Mouse (Mus musculus): ENCODE data around the gene Podn.

Podn gene

DNA sequence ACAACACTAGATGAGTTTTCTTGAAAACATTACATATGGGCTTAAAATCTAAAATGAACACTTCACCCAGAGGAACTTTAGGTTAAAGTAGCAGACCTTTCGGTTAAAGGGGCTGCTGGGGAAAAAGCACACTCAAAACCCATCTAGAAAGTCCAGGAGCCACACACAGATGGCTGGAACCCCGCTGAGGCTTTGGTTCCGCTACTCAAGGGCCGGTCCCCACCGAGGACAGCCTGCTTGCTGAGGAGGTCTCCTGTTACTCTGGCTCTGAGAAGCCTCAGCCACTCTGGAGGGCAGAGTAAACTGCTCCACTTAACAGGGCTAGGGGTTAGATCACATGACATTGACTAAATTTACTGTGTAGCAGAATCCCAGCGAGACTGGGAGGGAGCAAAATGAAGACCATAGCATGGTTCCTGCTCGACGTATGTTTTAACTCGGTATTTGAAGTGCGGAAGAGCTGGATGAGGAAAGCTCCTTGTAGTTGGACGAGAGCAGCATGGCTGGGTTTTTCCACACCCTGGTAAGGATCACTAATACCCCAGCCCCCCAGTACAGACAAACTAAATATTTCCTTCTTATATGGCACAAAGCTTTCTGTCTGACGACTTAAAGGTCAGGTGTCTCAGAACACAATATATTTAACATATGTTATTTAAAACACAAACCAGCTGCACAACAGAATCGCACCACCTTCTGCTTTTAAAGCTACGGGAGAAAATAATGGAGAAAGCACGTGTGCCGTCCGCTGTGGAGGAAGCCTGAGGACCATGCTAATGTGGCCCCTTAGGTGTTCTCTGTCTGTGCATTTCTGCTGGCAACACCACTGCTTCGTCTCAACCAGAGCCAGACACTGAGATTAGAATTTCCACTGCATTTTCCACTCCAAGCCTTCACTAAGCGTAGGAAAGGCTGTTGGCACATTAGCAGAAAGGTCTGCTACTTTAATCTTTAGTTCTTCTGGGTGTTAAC lies 50.8 kb downstream of the Podn start:
- DNase-seq (ENCODE audit: low spot score), result no peak

DNA sequence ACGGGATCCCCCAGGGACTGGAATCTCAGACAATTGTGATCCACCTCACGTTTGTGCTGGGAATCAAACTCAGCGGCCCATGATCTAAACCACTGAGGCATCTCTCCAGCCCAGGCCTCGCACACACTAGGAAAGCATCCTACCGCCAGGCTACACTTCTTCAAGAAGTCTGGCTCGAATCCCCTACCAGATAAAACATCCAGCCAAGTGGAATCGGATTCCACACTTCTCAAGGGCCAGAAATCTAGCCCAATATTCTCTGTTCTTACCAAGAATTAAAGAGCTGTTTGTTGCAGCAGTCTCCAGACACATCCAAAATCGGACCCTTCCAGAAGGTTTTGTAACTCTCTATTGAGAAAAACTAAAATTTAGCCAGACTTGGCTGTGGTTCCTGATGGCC lies 59.2 kb downstream of the Podn start:
- DNase-seq (ENCODE audit: low spot score), result no peak

DNA sequence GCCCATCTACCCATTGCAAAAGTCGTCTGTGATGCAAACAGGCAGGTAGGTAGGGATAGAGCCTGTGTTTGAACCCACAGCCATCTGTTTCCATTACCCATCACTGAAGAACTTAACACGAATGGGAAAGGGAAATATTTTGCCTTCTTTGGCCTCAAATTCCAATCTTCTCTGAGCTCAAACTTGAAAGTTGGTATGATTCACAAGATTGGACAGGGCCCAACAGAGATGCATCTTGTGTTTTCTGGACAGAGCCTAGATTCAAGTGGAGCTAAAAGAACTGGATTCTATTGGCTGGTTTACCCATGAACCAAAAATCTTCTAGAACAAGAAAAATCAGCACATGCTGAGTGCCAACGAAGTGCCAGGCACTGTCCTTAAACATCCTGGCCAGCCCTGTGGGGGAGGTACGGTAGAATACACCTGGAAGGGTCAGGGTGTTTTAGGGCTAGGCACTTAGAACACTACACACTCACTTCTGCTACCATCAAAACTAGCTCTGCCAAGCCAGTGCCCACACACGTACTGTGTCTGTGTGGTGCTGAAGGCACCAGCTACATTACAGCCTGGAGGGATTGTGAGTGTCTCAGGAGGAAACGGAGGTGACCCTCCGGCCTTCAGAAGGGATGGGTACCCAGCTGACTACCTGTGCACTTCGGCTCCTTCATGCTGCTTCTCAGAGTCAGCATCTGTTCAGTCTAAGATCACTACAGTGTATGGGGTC lies 63.0 kb downstream of the Podn start:
- DNase-seq (ENCODE audit: low spot score), result no peak

DNA sequence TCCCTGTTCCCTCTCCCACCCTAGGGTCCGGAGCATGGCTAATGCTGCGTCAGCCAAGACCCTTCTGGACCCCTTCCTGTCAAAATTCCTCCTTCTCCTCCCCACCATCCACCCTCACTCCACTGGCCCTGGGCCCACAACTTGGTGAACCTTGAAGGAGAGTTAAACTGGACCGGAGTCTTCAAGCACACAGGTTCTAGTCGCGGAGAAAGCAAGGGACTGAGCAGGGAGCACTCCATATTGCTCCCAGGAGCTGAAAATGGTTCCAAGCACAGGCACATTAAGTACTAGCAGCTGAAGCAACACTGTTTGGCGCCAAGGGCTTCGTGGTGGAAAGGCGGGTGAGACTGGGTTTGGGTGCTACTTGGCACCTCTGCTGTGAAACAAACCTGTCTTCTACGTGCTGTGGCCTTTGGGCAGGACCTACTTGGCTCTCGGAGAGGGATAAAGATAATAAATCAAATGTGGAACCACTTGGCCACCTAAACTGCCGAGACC lies 63.8 kb downstream of the Podn start:
- no peak for DNase-seq (ENCODE audit: low spot score)

DNA sequence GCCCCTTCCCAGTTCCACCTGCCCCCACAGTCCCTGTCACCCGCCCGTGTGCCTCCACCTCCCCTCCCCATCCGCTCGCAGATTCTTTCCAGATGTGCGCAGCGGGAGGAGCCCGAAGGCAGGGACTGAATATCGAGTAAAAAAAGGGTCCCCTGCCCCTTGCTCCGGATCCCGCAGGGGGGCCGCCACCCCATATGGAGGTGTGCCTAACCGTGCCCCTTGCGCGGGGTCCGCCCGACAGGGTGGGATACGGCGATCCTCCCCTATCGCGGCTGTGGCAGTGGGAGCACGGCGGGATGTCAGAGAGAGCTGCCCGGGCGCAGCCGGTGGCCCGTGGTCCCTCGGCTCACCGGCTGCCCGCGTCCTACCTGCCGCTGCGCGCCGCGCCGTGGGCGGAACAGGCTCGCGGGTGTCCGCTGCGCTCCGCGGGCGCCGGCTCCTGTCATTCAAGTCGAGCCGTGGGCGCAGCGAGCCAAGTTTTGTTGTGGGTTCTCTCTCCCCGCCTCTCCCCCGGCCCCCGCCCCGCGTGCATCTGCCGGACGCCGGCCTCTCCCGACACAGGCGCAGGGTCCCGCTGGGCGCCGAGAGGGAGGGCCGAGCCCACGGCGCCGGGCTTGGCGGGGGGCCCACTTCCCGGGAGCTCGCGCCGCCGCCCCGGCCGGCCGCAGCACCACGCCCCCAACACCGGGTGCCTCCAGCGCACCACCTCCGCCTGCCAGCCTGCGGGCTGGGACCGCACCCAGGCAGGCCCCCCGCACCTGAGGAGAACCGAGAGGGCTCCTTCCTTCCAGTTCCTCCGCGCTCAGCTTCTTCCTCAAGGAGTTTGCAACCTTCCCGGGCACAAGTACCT lies 64.5 kb downstream of the Podn start:
- DNase-seq (ENCODE audit: low spot score), result peak; percentile 39

DNA sequence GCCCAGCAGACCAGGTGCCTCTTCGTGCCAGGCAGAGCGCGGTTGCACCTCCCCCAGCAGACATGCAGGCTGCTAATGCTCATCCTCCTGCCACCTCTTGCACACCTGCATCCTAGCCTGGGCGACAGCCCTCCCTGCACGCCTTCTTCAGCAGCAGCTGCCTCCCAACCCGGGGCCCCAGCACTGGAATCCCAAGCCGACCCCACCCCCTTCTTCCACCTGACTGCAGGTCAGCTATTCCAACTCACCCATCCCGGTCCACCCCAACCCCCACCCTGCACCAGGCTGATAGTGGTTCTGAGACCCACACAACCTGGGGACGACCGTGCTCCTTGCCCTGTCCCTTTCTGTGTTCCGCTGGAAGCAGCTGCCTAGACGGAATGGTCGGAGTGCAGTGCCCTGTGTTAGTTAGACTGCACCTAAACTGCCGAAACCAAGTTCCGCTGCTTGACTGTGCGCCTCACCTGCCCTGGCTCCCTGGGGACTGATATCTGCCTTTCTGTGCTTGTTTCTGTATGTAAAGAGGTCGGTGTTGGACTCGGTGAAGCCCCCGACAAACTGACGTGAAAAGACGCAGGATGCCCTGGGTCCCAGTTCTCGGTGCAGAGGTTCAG lies 65.2 kb downstream of the Podn start:
- peak; percentile 26 for DNase-seq (ENCODE audit: low spot score)

DNA sequence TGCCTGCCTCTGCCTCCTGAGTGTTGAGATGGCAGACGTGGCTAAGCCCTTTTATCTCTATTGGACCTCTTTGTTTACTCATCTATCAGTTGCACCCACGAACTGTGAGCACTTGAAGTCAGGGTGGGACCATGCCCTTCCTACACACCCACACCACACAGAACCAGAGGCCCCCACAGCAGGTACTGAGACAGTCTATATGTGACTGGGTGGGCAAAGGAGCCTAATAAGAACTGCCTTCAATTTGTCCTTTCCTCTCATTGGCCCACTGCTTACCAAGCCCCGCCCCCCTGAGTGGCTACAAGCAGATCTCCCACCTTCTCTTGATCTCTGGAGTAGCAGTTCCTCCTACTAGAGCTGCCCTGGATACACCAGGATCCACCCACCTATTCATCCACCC lies 70.1 kb downstream of the Podn start:
- DNase-seq (ENCODE audit: low spot score), result no peak

DNA sequence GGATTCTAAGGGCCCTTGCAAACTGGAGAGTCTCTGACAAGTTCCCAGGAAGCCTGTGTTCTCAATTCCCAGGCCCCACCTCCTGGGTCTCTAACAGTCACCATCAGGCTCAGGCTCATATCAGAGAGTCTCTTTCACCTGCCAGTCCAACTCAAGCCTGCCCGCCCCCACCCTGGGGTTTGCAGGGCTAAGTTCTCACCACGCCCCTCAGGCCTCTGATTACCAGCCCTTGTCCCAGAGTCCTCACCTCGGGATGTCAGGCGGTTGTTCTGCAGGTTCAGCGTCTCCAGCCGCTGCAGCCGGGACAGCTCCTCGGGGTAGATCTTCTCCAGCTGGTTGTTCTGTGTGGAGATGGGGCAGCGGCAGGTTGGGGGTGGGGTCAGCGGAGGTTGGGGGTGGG lies 71.0 kb downstream of the Podn start:
- DNase-seq (ENCODE audit: low spot score), result no peak

DNA sequence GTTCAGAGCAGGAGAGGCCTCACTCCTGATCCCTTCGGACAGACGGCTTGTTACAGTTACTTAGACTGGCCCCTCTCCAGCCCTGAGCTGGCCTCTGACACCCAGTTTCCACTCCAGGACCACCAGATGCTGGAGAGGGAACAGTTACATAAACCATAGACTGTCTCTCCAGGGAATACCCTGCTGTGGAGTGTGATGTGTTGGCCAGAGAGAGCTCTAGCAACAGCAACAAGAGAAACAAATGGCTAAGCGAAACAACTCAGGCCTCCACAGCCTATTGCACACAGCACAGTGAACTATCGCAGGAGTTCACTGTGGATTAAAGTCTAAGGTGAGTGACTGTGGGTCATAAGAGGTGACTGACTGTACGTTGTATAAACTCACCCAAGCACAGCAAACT lies 71.6 kb downstream of the Podn start:
- no peak for DNase-seq (ENCODE audit: low spot score)

DNA sequence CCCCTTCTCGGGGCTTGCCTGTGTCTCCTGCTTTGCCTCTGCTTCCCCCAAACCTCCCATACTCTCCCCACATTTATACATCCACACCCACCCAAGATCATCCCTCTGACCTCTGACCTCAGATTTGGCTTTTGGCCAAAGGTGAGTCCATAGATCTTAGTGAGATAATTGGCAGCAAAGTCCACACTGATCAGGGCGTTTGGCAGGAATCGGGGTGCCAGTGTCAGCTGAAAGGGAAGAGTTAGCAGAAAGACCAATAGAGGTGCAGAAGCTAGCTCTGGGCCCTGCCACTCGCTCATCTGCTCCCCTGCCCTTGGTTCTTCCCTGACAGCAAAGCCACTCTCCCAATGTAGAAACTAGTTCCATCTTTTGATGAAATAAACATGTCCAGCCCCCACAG lies 73.1 kb downstream of the Podn start:
- no peak for DNase-seq (ENCODE audit: low spot score)

DNA sequence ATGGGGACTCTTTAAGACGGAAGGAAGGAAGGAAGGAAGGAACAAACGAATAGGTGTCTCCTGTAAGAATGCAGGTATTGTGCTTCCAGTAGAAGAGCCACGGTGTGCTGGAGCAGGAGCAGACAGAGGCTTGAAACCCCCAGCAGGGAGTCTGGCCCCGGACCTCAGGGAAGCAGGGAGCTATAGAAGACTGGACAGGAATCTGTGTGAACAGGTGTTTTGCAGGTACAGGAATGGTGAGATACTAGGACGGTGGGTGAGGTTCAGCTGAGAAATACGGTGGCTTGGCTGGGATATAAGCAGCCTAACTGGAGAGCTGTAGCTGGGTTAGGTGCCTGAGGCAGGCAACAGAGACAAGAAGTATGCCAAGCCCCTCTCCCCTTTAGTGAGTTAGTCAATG lies 76.1 kb downstream of the Podn start:
- no peak for DNase-seq (ENCODE audit: low spot score)

DNA sequence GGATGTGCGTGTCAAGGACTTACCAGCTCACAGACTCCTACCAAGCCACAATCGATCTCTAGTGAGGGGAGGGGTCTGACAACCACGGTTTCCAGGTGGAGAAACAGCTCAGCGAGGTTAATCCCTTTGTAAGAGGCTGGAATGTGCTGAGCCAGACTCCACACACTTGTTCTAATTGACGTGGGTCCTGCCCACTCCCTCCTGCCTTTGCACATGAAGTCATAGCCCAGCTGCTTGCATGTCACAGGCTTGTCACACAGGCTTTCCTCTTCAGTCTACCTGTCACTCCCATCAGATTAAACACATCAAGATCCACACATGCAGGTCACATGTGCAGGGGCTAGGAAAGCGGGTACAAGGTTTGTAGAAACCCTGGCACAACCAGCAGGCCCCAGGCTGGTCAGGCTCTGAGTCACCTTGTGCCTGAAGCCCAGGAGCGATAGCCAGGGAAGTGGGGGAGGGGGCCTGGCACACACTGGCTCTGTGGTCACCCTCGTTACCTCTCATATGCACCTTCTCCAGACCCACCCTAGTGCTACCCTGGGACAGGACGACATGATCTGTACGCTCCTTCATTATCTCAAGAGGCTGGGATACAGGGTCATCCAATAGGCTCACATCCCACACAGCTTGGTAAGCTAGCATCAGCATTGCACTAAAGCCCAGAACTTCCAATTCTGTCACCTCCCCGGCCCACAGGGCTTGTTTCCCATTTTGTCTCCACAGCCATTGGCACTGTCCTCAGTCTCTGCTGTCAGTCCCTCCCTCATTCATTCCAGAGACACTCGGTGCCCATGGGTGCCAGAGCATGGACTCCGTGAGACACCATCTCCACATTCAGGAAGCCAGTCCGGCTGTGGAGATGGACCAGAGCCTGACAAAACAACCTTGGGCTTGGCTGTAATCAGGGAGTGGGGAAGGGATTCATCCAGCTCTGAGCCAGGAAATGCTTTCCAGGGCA lies 77.0 kb downstream of the Podn start:
- peak; percentile 60 for DNase-seq (ENCODE audit: low spot score)

DNA sequence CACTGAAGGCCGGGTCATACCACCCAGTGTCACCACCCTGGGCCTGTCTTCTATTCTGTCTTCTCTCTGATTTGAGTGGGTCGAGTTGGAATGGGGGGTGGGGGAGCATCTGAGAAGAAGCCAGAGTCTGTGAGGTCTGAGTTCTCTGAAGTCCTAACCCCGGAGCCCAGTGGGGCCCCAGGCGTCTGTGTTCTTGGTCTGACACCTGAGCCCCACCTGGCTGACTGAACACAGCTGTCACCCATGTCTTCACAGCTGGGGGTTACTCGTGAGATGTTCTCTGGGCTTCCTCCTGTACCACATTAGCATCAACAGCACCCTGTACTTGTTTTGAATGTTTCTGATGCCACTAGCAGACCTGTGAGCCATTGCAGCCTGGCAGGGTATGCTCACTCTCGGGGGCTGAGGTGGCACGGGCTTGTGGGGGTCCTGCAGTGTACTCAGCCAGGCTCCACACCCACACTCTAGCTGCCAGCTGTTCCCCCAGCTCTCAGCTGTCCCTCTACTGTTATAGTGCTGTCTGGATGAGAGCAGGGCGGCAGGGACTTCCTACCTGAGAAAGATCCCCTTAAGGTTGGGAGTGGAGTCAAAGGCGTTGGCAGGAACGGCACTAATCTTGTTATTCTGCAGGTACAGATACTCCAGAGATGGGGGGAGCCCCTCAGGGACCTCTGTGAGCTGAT lies 77.9 kb downstream of the Podn start:
- no peak for DNase-seq (ENCODE audit: low spot score)

DNA sequence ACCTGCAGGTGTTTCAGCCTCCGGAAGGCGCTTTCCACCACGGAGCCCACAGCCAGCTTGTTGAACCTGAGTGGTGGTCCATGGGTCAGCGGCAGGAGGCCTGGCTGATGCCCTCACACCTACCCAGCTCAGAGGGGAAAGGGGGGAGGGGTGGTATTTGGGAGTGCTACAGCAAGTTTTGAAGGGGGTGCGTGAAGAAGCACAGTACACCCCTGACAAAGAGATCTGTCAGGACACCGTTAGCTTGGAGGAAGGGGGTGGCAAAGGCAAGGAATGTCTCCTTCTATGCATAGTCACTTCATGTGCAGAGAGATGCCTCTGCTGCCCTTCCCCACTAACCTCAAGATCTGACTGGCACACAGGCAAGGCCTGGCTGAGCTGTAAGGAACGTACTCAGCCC lies 78.4 kb downstream of the Podn start:
- DNase-seq (ENCODE audit: low spot score), result no peak

DNA sequence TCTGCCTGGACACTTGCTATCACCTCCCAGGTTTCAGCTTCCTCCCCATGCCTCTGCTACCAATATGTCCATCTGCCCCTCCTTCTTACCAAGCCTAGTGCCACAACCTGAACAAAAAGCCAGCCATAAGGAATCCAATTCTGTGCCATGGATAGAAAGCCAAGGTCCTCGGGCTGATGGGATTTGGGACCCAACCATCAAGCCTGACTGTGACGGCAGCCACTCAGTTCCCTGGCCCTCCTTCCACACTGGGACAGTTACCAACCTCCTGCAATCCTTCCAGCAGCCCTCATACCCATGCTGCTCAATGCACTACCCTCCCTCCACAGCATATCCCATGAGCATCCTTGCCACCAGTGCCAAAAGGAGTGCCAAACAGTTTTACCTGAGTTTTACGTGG lies 79.9 kb downstream of the Podn start:
- DNase-seq (ENCODE audit: low spot score), result no peak

DNA sequence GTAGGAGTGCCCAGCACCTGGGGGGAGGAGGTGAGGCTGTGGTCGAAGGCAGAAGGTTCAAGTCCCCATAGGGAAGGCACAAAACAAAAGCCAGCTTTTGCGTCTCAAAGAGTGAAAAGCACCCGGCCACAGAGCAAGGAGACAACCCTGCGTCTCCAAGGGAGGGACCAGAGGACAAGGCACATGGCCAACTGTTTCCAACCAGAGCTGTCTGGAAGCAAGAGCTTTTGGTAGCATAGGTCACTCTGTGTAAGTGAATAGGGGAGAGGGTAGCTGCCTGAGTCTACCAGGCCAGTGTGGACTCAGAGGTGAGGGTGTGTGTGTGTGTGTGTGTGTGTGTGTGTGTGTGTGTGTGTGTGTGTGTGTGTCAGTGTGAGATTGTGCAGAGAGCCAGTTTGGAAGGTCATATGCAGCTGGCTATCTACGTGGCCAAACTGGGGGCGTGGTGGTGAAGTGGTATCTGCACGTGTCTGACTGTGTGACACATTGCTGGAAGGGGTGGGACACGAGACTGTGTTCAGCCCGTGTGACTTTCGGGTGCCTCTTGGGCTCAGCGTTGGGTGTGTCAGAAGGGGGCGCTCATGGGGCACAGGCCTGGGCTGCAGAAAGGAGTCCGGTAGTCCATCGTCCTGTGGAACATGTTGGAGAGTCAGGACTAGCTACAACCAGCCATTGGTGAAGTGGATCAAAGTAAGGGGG lies 81.0 kb downstream of the Podn start:
- DNase-seq (ENCODE audit: low spot score), result no peak

DNA sequence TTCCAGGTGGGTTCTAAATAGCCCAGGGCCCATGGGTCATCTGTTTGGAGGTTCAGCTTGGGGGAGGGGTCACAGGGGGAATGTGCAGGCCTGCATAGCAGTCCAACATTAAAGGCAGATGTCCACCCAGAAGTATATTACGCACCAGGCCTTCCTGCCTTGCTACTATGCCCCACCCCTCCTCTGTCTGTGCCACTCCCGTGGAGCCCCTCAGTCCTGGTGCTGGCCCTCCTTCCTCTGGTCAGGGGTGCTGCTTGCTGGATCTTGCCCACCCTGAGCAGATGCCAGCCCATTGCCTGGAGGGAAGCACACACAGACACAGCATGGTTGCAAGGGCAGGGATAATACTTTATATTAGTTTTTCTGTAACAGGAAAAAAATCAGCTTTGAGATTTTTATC lies 81.8 kb downstream of the Podn start:
- no peak for DNase-seq (ENCODE audit: low spot score)

DNA sequence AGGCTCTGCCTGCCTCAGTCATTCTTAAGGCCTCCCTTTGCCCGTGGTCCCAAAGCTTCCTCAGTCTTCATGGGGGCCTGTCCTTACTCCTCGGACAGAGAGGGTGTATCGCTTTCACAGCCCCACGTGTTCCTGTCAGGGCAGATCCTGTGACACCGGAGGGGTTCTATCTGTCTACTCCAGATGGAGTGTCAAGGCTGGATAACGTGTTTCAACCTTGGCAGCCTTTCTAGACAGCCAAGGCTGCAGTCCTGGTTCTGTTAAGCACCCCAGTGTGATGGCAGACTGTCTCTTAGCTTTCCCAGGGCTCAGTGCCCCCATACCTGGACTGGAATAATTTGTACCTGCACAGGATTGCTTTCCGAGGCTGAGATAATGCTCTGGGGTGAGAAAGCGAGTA lies 87.7 kb downstream of the Podn start:
- DNase-seq (ENCODE audit: low spot score), result no peak

DNA sequence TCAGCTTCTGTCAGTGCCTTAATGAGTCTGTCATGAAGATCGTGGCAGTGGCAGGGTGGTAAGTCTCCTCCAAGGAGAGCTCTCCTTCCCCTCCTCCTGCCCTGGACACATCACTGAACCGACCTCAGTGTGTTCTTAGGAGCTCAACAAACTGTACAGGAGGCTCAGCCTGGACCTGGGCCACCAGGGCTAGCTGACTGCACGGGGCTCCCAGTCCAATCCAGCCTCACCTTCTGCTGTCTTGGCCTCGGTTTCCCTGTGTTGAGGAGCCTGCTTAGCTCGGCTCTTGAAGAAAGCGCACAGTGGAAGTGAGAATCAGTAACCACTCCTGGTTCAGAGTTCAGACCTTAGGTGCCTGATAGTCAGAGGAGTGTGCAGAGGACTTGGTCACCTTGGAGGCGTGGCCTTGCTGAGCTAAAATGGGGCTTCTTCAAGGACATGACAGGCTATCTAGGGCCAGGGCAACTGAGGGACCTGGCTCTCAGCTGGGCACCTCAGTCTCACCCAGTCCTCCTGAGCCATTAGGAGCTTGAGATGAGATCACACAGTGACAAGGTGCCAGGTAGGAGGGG lies 88.6 kb downstream of the Podn start:
- DNase-seq (ENCODE audit: low spot score), result no peak

All from retina, embryonic 14.5 days (tissue).